Mouse (Mus musculus) liver, adult 2 months (tissue): ENCODE measurements at regions not wholly inside any gene's neighbourhood (a gene's known extent, or its start where the extent isn't known, plus 50 kb on each side); places are given as distances from the start of the nearest gene placed in this dataset.

ENCODE experiments used
- DNase-seq: peaks from one replicate; pipeline ENCODE4 v3.0.0-alpha.2; 2011; ENCODE audit warnings: low read depth, low spot score; ENCODE audit errors: extremely low read depth
- H3K27ac ChIP-seq: fragments of 200-500 bp; replicated peaks from 2 replicates; pipeline ENCODE4 v1.5.1; 2012; ENCODE audit warnings: low read depth, mild to moderate bottlenecking, control low read depth, inconsistent platforms, low read length; ENCODE audit not compliant: insufficient read depth
- H3K27me3 ChIP-seq: fragments of 200-500 bp; 2 replicates; pipeline ENCODE4 v1.6.1; 2012; ENCODE audit warnings: mild to moderate bottlenecking, moderate library complexity, low read length, inconsistent platforms; ENCODE audit not compliant: control insufficient read depth, insufficient read depth
- H3K36me3 ChIP-seq: fragments of 200-500 bp; 2 replicates; pipeline ENCODE4 v1.6.1; 2012; ENCODE audit warnings: low read length, inconsistent platforms; ENCODE audit not compliant: control insufficient read depth, insufficient read depth
- H3K4me1 ChIP-seq: fragments of 200-500 bp; 2 replicates; pipeline ENCODE4 v1.6.1; 2011; ENCODE audit warnings: low read length; ENCODE audit not compliant: control insufficient read depth, insufficient read depth
- H3K4me3 ChIP-seq: fragments of 200-500 bp; 2 replicates; pipeline ENCODE4 v1.5.1; 2011; ENCODE audit warnings: low read depth, mild to moderate bottlenecking, control low read depth, low read length, moderate library complexity; ENCODE audit not compliant: insufficient read depth
- H3K79me2 ChIP-seq: fragments of 200-500 bp; 2 replicates; pipeline ENCODE4 v1.6.1; 2012; ENCODE audit warnings: inconsistent platforms, mild to moderate bottlenecking, low read length, moderate library complexity; ENCODE audit not compliant: control insufficient read depth, insufficient read depth
- H3K9ac ChIP-seq: fragments of 200-500 bp; 2 replicates; pipeline ENCODE4 v1.6.1; 2012; ENCODE audit warnings: low read depth, mild to moderate bottlenecking, control low read depth, inconsistent platforms, low read length
- CTCF ChIP-seq: fragments of 200-500 bp; IDR thresholded peaks from 2 replicates; pipeline ENCODE4 v1.5.1; 2011; ENCODE audit warnings: low read depth, low read length, control low read depth
- POLR2A ChIP-seq: fragments of 200-500 bp; IDR thresholded peaks from 2 replicates; pipeline ENCODE4 v1.6.1; 2011; ENCODE audit warnings: low read length, control low read depth; ENCODE audit not compliant: insufficient read depth; ENCODE audit errors: extremely low read depth
- WGBS: fragments of 180-500 bp; shearing (Covaris S2); methylation state at CpG from one replicate; pipeline ENCODE4 v1.1.7; 2018; 5-methylcytosine and 5-hydroxymethylcytosine counted together

DNA sequence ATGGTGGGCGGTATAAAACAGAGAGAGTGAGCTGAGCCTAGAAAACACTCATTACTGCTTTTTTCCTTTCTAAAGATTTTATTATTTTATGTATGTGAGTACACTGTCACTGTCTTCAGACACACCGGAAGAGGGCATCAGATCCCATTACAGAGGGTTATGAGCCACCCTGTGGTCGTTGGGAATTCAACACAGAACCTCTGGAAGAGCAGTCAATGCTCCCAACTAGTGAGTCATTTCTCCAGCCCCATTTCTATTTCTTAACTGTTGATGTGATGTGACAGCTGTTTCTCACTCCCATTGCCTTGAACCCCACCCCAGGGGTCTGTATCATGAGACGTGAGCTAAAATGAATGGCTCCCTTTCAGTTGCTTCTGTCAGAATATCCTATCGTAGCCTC lies 82.6 kb upstream of the Haao start:
- Histone ChIP-seq H3K9ac (no peak overlapping the region), H3K4me1 (no peaks in the 10 kb centered on the region), H3K36me3 (no peaks in the 10 kb centered on the region), H3K27ac (no peak overlapping the region), H3K4me3 (no peak overlapping the region), H3K79me2 (no peaks in the 10 kb centered on the region), H3K27me3 (no peaks in the 10 kb centered on the region)
- no peak for TF ChIP-seq POLR2A
- no peak for TF ChIP-seq CTCF
- no peak for DNase-seq
- 83% methylated on average over 5 of the region's 5 CpGs for WGBS

DNA sequence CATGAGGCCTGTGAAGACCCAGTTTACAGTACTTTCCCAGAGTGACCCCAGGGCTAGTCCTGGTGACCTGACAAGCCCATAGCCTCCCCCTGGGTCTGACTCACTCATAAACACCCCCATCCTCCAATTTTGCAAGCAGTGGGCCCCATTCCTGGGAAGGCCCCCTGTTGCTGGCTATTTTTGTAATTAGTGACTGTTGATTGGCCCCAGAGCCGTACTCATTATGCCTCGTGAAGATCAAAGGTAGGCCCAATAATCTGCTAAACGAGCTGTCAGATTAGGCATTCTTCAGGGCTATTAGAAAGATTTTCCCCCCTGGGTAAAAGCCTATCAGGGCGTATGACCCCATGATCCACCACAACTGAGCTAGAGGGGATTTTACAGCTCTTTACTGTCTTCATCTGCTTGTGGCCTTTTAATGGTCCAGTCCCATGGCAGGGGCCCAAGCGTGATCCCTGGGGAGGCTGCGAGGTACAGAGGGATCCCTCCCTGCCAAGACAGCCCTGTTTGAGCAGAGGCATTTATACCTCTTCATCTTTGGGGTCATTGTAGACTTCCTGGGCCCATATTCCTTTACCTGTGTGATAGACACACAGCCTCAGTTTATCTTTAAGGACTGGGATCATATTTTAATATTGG lies 80.1 kb upstream of the Haao start:
- Histone ChIP-seq H3K4me1 (no peaks in the 10 kb centered on the region), H3K27ac (no peak overlapping the region), H3K79me2 (no peaks in the 10 kb centered on the region), H3K36me3 (no peaks in the 10 kb centered on the region), H3K27me3 (no peaks in the 10 kb centered on the region), H3K9ac (no peak overlapping the region), H3K4me3 (no peak overlapping the region)
- TF ChIP-seq POLR2A: no peak
- no peak for TF ChIP-seq CTCF
- 91% methylated on average over 6 of the region's 6 CpGs for WGBS
- no peak for DNase-seq

DNA sequence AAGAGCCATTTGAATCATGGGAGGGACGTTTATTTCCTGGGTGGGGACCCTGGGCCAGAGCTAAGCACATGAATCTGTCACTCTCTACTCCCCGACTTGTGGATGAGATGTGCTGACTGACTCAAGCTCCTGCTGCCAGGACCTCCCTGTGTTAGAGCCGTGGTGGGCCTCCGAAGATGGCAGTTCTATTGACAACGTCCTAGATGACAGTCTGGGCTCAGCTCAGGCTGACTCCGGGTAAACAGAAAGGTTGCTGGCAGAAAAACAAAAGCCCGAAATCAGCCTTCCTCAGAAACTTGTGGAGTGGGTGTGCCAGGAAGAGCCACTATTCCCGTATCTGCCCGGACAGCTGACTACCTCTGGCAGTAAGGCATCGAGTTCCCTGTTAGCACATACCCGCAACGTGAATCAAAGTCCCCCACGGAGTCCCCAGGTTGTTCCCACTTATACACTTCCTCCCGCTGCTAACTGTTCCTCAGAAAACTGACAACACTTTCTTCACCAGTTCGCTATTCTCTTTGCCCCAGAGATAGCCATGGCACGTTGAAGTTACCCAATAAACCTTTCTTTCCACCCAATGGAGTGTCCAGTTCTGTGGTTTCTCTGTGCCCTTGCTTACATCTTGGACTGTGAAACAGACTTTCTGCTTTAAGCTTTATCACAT lies 76.6 kb upstream of the Haao start:
- TF ChIP-seq CTCF (no peak), POLR2A (no peak)
- WGBS: 75% methylated on average over 16 of the region's 16 CpGs
- Histone ChIP-seq H3K27me3 (no peaks in the 10 kb centered on the region), H3K36me3 (no peaks in the 10 kb centered on the region), H3K79me2 (no peaks in the 10 kb centered on the region), H3K4me1 (no peaks in the 10 kb centered on the region), H3K9ac (no peak overlapping the region), H3K27ac (no peak overlapping the region), H3K4me3 (no peak overlapping the region)
- no peak for DNase-seq

DNA sequence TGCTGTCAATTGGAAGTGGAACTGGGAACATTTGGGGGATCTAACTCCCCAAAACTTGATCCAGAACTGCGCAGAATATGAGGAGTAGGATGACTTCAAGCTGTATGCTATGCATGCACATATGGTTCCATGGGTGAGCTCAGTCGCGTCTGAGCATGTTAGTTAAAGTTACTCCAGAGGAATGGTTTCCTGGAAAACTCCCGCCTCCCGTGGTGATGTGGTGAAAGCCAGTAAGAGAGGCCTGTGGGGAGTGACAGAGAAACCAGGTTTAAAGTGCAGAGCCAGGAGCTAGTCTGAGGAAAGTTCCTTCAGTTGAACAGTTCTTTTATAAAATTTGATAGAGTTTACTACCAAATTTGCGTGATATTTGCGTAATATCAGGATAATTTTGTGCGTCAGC lies 73.1 kb upstream of the Haao start:
- Histone ChIP-seq H3K9ac (no peak overlapping the region), H3K79me2 (no peaks in the 10 kb centered on the region), H3K27me3 (no peaks in the 10 kb centered on the region), H3K27ac (no peak overlapping the region), H3K36me3 (no peaks in the 10 kb centered on the region), H3K4me1 (no peaks in the 10 kb centered on the region), H3K4me3 (no peak overlapping the region)
- DNase-seq: no peak
- TF ChIP-seq CTCF: no peak
- WGBS: 87% methylated on average over 8 of the region's 8 CpGs

DNA sequence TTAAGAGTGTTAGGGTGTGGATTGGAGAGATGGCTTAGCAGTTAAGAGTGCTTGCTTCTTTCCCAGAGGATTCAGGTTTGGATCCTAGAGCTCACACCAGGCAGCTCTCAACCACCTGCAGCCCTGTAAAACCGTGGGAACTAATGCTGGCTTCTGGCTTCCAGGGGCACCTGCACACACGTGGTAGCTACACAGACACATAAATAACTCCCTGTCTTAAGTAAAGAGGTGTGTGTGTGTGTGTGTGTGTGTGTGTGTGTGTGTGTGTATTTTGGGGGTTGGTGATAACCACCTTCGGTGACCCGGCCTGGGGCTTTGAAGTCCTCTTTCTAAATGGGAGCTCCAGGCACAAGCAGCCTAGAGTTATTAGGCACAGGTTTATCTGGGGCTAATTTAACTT lies 72.5 kb upstream of the Haao start:
- no peaks in the 10 kb centered on the region for H3K79me2 ChIP-seq
- no peak for DNase-seq
- TF ChIP-seq POLR2A (no peak), CTCF (no peak)
- H3K4me3 ChIP-seq: no peak overlapping the region
- H3K27me3 ChIP-seq: no peaks in the 10 kb centered on the region
- no peak overlapping the region for H3K9ac ChIP-seq
- no peaks in the 10 kb centered on the region for H3K36me3 ChIP-seq
- no peaks in the 10 kb centered on the region for H3K4me1 ChIP-seq
- no peak overlapping the region for H3K27ac ChIP-seq
- 37% methylated on average over 4 of the region's 4 CpGs for WGBS

DNA sequence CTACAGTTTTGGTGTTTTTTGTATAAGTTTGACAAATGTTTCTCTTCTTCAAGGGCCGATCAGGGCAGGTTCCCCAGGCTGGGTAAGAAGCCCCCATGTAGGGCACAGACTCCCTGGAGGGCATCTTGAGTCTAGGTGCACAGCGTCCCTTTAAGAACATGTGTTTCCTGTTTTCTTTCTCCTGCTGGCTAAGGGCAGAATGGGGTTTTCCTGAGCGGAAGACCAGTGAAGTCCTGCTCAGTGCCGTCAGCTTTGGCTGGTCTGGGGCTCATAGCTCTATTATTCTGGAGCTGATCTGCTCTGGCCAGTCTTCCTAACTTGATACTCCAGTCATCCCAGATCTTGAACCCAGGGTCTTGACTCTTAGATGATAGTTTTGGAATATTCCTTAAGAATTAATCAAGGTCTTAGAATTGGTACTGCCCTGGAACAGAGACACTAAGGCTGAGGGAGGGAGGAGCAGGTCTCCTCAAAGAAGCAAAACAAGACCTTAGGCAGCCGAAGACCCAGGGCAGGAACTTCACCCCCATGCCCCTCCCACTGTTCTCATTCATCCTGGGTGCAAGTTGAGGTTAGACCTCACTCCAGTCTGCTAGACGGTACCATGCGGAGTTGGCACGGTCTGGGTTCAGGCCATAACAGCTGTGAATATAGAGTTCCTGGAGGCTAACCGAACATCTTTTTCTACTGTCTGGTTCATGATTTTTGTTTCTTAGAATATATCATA lies 70.8 kb upstream of the Haao start:
- Histone ChIP-seq H3K27ac (no peak overlapping the region), H3K27me3 (no peaks in the 10 kb centered on the region), H3K36me3 (no peaks in the 10 kb centered on the region), H3K79me2 (no peaks in the 10 kb centered on the region), H3K9ac (no peak overlapping the region), H3K4me3 (no peak overlapping the region), H3K4me1 (no peaks in the 10 kb centered on the region)
- TF ChIP-seq POLR2A: no peak
- TF ChIP-seq CTCF: no peak
- DNase-seq: no peak
- WGBS: 73% methylated on average over 9 of the region's 9 CpGs
